Mouse (Mus musculus) ovary, postnatal 14 days (tissue): ENCODE measurements at regions not wholly inside any gene's neighbourhood (a gene's known extent, or its start where the extent isn't known, plus 50 kb on each side); places are given as distances from the start of the nearest gene placed in this dataset.
"Not testable (repeated sequence)": the region's sequence is repeated elsewhere in the genome, so short reads cannot be mapped to it uniquely, and the experiment has no call there.

Experiments
- DNase-seq: peaks from one replicate; pipeline ENCODE4 v3.0.0; 2022; ENCODE audit warnings: low spot score

- DNase-seq, result no peak
These were observed 257.9 kb upstream of the Sdr16c6 start for GRCm38 (mm10) chr4:4335216-4335615.

- no peak for DNase-seq
These were observed 256.3 kb upstream of the Sdr16c6 start for GRCm38 (mm10) chr4:4333472-4334123.

GRCm38 (mm10) chr4:4331105-4331504 is 253.8 kb upstream of the Sdr16c6 start:
- no peak for DNase-seq

- no peak for DNase-seq
These were observed 238.5 kb upstream of the Sdr16c6 start for GRCm38 (mm10) chr4:4315651-4316411.

- no peak for DNase-seq
These were observed 234.2 kb upstream of the Sdr16c6 start for GRCm38 (mm10) chr4:4311496-4311895.

- no peak for DNase-seq
These were observed 229.6 kb upstream of the Sdr16c6 start for GRCm38 (mm10) chr4:4306922-4307321.

- no peak for DNase-seq
These were observed 228.5 kb upstream of the Sdr16c6 start for GRCm38 (mm10) chr4:4305740-4306249.

GRCm38 (mm10) chr4:4304666-4305065 is 227.3 kb upstream of the Sdr16c6 start:
- DNase-seq, result peak; percentile 2

GRCm38 (mm10) chr4:4300189-4300879 is 223.0 kb upstream of the Sdr16c6 start:
- no peak for DNase-seq

- no peak for DNase-seq
These were observed 222.3 kb upstream of the Sdr16c6 start for GRCm38 (mm10) chr4:4299631-4300030.

- DNase-seq, result no peak
These were observed 172.3 kb upstream of the Sdr16c6 start for GRCm38 (mm10) chr4:4249601-4250000.

GRCm38 (mm10) chr4:4247669-4248068 is 170.3 kb upstream of the Sdr16c6 start:
- DNase-seq, result no peak

GRCm38 (mm10) chr4:4242306-4242980 is 165.1 kb upstream of the Sdr16c6 start:
- not testable (repeated sequence) for DNase-seq

- no peak for DNase-seq
These were observed 148.9 kb upstream of the Sdr16c6 start for GRCm38 (mm10) chr4:4226209-4226608.

GRCm38 (mm10) chr4:4219701-4220100 is 142.4 kb upstream of the Sdr16c6 start:
- no peak for DNase-seq

- DNase-seq, result no peak
These were observed 134.6 kb upstream of the Sdr16c6 start for GRCm38 (mm10) chr4:4211892-4212291.

GRCm38 (mm10) chr4:4205158-4205557 is 127.8 kb upstream of the Sdr16c6 start:
- DNase-seq, result no peak

- no peak for DNase-seq
These were observed 122.0 kb upstream of the Sdr16c6 start for GRCm38 (mm10) chr4:4199309-4199708.

- DNase-seq, result peak; percentile 37
These were observed 118.5 kb upstream of the Sdr16c6 start for GRCm38 (mm10) chr4:4195834-4196233.

GRCm38 (mm10) chr4:4195250-4195649 is 117.9 kb upstream of the Sdr16c6 start:
- DNase-seq, result no peak
